Mouse (Mus musculus) left cerebral cortex, postnatal 10 days (tissue): ENCODE results near the gene Tcf3. TPM values are rescaled to one million over a fixed set of nuclear protein-coding genes. Genes with fewer than 3 reads are reported as not detected.

Source experiments
- DNase-seq, 2 experiments: peaks; one replicate each; pipeline ENCODE4 v3.0.0; 2021 to 2022; ENCODE audit warnings: low spot score in 2 of 2, mixed read lengths in 1 of 2; ENCODE audit errors: extremely low spot score in 1 of 2
- intact Hi-C: fragments of 180-260 bp; cut with DNase I; formaldehyde crosslinking; loops from one replicate; pipeline ENCODE4 v1.15.1; 2025
- total RNA-seq, 2 experiments: library from RNA; stranded (reverse); gene quantifications; 2 replicates each; pipeline ENCODE4 v1.2.3; 2021

The Tcf3 gene
- 10 to 100 TPM; 29.6 to 31.1 TPM for total RNA-seq

DNA sequence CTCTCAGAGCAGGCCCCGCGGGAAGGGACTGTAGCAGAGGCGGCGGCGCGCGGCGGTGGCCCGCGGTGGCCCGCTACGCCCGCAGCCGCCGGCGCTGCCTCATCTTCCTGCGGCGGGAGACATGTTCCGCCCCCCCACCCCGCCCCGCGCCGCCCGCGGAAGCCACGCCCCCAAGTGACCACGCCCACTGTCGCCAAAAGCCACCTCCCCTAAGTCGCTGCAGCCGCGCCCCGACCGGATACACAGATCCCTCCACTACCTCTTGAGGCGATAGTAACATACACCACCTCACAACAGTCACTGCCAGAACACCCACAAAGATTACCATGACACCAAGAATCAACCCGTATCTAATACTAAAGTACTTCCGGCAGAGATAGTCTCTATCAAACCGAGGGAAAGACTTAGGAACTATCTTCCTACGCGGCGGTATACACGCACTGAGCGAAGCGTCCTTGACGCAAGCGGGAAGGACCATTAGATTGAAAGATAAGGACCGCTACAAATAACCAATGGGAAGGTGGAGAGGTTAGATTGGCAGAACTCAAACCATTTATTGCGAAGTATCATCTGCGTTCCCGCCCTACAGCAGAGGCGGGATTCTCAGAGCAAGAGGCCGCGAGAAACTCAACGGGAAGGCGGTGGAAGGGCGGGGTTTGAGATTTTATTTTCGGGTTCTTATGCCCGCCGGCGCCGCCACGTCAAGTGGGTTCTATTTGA is at the start of gene Tcf3:
Gene Tcf3, minus strand, starts transcription at position 135 of the 720 bp plus-strand sequence.
- DNase-seq = peak; percentile 96 to 97
- intact Hi-C loops = loop anchor here (10.0 kb wide), 1 partner anchor 261 kb away; no protein-coding TSS in a partner anchor

- no peak for DNase-seq
- intact Hi-C loops = no loop called here
Measured at GRCm38 (mm10) chr10:80481002-80481401, 47.6 kb upstream of the Tcf3 start.

DNA sequence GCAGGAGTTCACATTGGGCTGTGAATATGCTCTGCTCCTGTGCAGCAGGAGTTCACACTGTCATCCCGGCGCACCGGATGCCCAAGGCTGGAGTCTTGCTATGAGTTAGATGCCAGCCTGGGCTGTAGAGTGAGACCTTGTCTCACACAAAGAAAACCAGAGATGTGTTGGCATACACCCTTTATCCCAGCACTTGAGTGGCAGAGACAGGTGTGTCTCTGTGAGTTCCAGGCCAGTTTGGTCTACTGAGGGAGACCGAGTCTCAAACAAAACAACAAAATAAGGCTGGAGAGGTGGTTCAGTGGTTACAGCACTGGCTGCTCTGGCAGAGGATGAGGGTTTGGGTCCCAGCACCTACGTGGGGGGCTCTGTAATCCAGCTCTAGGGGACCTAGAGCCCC is 45.1 kb upstream of the Tcf3 start:
- no peak for DNase-seq
- intact Hi-C loops = no loop called here

DNA sequence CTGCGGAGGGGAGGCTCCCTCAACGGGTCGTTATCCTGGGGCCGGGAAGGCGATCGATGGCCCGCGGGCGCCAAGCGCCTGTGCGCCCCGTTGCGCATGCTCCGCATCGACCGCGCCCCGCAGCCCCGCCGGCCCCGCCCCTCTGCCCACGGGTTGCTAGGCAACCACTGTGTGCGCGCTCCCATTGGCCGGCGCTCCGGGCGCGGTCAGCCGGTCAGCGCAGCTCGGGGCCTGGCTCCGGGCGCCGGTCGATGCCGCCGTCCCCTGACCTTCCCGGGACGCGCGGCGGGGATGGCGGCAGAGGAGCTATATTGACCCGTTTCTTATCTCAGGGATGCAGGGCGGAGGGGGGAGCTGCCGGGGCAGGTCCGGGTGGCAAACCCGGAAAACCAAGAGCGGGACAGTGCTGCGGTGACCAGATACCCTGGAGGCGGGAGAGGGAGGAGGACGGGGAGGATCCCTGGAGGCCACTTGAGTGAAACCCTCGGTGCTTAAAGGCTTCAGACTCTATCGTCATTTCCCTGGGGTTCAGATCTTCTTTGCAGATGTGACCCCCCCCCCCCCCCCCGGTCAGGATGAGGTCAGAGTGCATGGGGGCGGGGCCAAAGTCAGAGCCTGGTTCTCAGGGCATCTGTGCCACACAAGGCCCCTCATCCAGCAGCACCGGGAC is 42.0 kb upstream of the Tcf3 start:
- DNase-seq = peak; percentile 82 to 94
- intact Hi-C loops = no loop called here

- intact Hi-C loops = no loop called here
- no peak for DNase-seq
Measured at GRCm38 (mm10) chr10:80465066-80465465, 31.6 kb upstream of the Tcf3 start.

DNA sequence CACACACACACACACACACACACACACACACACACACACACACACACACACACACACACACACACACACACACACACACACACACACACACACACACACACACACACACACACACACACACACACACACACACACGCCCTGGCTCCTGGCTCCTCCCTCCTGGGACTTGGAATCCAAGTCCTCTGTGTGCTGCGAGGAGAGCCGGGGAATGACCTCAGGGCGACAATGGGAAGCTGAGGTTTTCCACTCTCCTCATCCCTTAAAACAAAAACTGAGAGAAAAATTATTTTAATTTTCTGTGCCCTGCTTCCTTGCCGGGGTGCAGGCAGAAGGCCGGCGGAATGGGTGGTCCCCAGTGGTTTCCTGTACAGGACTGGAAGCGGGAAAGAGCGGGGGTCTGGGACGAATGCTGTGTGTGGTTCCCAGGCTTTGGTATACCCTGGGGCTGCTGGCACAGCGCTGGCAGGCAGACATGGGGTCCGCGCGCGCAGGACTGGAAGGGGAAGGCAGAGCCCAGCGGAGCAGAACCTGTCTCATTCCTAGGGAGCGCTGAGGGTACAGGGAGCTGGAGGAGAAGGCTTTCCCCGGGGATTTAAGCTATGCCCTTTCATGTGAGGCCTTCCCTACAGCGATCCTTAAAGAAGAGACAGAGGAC is 31.1 kb upstream of the Tcf3 start:
- DNase-seq = no peak
- intact Hi-C loops = no loop called here

DNA sequence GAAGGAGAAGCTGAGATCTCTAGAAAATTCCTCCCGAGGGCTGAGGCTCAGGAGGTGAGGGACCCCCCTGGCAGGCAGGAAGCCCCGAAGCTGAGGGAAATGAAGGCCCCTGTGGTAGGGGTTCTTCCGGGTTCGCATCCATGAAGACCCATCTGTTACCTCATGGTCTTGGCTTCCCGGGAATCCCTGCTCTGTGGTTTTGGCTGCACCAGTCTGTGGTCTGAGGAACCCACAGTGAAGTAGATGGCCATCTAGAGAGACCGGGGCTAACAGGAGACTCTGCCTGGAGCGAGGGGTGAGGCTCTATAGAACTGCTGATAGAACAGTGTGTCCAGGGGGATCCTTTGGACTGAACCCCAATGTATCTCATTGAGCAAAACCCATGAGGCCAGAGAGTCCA is 27.9 kb upstream of the Tcf3 start:
- DNase-seq = no peak
- intact Hi-C loops = no loop called here

GRCm38 (mm10) chr10:80460324-80460723 is 26.9 kb upstream of the Tcf3 start:
- intact Hi-C loops = no loop called here
- no peak for DNase-seq

- no peak for DNase-seq
- intact Hi-C loops = no loop called here
Measured at GRCm38 (mm10) chr10:80459671-80460070, 26.2 kb upstream of the Tcf3 start.

DNA sequence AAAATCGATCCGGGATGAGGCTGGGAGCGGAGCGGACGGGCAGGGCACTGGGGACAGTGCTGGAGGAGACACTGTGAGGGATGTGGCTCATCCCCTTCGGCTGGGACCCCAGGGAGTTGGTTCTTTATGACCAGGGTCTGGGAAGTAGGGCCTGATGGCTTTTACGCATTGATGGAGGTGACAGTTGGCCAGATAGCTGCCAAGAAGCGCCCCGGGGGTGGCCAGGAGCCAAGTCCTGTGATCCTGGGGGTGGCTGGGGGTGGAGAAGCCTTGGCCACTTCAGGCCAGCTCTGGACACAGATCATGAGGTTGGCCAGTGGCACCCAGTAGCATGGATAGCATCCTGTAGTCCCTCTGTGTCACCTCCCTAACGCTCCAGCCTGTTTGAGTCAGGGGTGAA is 25.8 kb upstream of the Tcf3 start:
- intact Hi-C loops = no loop called here
- DNase-seq = no peak

GRCm38 (mm10) chr10:80455697-80456096 is 22.2 kb upstream of the Tcf3 start:
- intact Hi-C loops = no loop called here

DNA sequence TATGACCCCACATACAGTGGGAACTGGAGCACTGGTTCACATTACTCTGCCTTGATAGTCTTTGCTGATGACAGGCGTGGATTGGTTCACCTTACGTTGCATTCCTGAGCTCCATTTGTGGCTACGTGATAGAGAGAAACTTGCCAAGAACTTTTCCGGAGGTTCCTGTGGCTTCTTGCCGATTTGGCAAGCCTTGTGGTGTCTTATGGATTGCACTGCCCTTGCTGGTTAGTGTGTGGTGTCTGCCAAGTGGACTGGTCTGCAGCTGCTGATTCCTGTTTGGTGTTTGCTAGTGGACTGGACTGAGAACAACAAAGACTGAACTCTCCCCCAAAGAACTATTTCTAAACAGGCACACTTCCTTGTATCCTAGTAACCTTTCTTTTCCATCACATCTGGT is 21.3 kb upstream of the Tcf3 start:
- intact Hi-C loops = no loop called here
- DNase-seq = no peak

More at GRCm38 (mm10) chr10:80455697-80456096, 22.2 kb upstream of the Tcf3 start:
- no peak for DNase-seq

GRCm38 (mm10) chr10:80453601-80454000 is 20.2 kb upstream of the Tcf3 start:
- intact Hi-C loops = no loop called here

GRCm38 (mm10) chr10:80450599-80450998 is 17.2 kb upstream of the Tcf3 start:
- intact Hi-C loops = no loop called here
- no peak for DNase-seq

More at GRCm38 (mm10) chr10:80453601-80454000, 20.2 kb upstream of the Tcf3 start:
- no peak for DNase-seq

DNA sequence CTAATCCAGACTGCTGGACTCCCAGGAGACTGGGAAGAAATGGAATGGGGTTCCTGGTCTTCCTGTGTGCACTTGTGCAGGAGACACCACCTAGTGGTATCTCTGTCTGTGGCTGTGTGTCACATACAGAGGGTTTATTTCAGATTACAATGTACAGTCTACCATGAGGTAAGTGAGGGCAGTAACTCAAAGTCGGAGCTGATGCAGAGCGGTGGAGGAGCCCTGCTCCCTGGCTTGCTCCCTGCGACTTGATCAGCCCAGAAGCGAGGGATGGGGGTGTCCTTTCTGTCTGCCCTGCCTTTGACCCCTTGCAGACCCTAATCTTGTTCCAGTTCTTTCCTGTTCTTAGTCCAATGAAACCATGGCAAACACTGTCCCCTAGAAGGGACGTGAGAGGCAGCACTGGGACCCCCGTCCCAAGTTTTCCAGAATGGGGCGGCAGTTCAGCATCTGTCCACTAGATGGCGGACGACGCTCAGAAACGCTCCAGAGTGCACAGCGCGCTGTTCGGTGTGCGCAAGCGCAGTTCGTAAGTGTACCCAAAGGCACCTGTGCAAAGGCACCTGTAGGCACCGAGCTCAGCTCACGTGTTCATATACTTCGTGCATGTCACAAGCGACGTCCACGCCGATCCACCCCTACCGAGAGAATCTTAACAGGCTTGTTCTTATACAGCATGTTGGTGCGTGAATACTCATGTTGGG is 12.6 kb upstream of the Tcf3 start:
- intact Hi-C loops = loop anchor here (2.0 to 5.0 kb wide), 2 partner anchors 63 to 101 kb away; no protein-coding TSS in a partner anchor
- peak; percentile 51 to 78 for DNase-seq

DNA sequence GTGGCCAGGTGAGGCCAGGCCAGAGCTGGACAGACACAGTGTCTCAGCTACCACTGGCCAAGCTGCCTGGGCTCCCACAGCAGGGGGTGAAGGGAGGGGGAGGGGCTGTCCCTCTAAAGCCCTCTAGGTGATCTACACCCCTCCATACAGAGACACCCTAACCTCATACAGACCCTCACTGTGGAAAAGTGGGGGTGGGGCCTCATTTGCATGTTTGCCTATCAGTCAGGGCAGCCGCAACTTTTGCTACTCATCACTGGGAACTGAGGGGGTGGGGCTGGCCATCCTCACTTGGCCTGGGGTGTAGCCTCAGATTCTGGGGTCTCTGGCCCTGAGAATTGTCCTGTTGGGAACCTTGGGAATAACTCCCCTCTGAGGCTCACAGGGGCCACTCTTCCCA is 11.6 kb upstream of the Tcf3 start:
- intact Hi-C loops = loop anchor here (5.0 kb wide), 1 partner anchor 102 kb away; no protein-coding TSS in a partner anchor

DNA sequence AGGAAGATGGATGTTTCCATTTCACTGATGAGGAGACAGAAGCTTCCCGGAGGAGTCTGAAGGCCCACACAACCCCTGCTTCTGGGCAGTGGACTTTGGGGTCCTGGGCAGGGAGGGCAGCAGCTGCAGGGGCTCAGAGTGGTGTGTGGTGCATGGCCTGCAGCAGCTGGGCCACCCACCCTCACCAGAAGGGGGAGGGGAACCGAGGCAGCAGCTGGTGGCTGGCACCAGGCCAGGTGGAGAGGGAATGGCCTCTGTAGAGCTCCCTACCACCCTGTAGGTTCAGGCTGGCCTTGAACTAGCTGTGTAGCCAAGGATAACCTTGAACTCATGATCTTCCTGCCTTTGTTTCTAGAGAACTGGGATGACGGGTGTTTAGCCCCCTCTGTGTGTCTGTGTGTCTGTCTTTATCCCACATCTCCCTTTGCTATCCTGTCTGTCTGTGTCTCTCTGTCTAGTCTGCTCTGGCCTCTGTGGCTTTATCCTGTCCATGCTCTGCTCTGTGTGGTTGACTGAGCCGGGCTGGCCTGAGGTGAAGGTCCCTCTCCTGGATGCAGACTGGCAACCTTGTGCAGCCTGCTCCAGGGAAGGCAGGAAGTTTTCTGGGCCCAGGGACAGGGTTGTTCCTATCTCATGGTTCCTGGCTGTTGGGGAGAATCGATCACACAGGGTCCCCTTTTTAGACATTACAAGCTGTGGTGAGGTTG is 11.0 kb upstream of the Tcf3 start:
- intact Hi-C loops = loop anchor here (5.0 kb wide), 1 partner anchor 103 kb away; no protein-coding TSS in a partner anchor
- DNase-seq = no peak

More for the DNA sequence above, 11.6 kb upstream of the Tcf3 start:
- no peak for DNase-seq

- DNase-seq = no peak
- intact Hi-C loops = no loop called here
Measured at GRCm38 (mm10) chr10:80443575-80444278, 10.3 kb upstream of the Tcf3 start.
